Mouse (Mus musculus) myocyte (in vitro differentiated cells): ENCODE results near the gene Olfr675.
"Not testable (repeated sequence)": the region's sequence is repeated elsewhere in the genome, so short reads cannot be mapped to it uniquely, and the experiment has no call there.

Source experiments
- CEBPB ChIP-seq: IDR thresholded peaks from 2 replicates; pipeline ENCODE4 v1.6.1; 2011; ENCODE audit warnings: mild to moderate bottlenecking, moderate library complexity; ENCODE audit not compliant: poor library complexity, insufficient read depth, severe bottlenecking
- E2F4 ChIP-seq: IDR thresholded peaks from one replicate; pipeline ENCODE4 v1.6.1; 2011; ENCODE audit warnings: mild to moderate bottlenecking, control low read depth, moderate library complexity; ENCODE audit not compliant: insufficient read depth
- MAX ChIP-seq: IDR thresholded peaks from one replicate; pipeline ENCODE4 v1.6.1; 2011; ENCODE audit warnings: low read depth, mild to moderate bottlenecking, control low read depth
- MYOD1 ChIP-seq, 3 experiments: IDR thresholded peaks; one replicate each; pipeline ENCODE4 v1.6.1; 2011; ENCODE audit warnings: control low read depth in 2 of 3, low read depth in 2 of 3, mild to moderate bottlenecking in 2 of 3, moderate library complexity in 1 of 3; ENCODE audit not compliant: insufficient read length in 2 of 3, control insufficient read depth in 1 of 3
- MYOG ChIP-seq, 3 experiments: IDR thresholded peaks; one replicate each; pipeline ENCODE4 v1.6.1; 2011; ENCODE audit warnings: control low read depth in 2 of 3, low read depth in 2 of 3, mild to moderate bottlenecking in 2 of 3; ENCODE audit not compliant: insufficient read length in 2 of 3, control insufficient read depth in 1 of 3, insufficient read depth in 1 of 3
- POLR2A ChIP-seq: IDR thresholded peaks from one replicate; pipeline ENCODE4 v1.6.1; 2011; ENCODE audit warnings: low read depth, mild to moderate bottlenecking, control low read depth, moderate library complexity; ENCODE audit not compliant: insufficient read length
- POLR2AphosphoS2 ChIP-seq: IDR thresholded peaks from one replicate; pipeline ENCODE4 v1.6.1; 2011; ENCODE audit warnings: low read depth, control low read depth; ENCODE audit not compliant: insufficient read length
- TCF12 ChIP-seq: IDR thresholded peaks from one replicate; pipeline ENCODE4 v1.6.1; 2011; ENCODE audit warnings: mild to moderate bottlenecking, control low read depth; ENCODE audit not compliant: poor library complexity, insufficient read depth, severe bottlenecking
- TCF3 ChIP-seq: IDR thresholded peaks from one replicate; pipeline ENCODE4 v1.6.1; 2011; ENCODE audit warnings: low read depth, control low read depth; ENCODE audit not compliant: insufficient read length
- USF1 ChIP-seq: IDR thresholded peaks from one replicate; pipeline ENCODE4 v1.6.1; 2011; ENCODE audit warnings: low read depth, mild to moderate bottlenecking, control low read depth, moderate library complexity

DNA sequence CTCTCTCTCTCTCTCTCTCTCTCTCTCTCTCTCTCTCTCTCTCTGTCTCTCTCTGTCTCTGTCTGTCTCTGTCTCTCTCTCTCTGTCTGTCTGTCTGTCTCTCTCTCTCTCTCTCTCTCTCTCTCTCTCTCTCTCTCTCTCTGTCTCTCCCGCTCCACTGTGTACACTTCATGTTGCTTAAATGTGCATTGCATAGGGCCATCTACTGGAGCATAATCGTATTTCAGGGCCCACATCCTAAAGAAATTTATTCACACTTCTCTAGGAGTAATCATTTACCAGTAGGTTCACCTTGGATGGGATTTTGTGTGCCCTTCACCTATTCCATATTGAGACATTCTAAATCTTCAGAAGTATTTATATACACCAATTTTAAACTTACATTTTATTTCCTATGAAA, 55.8 kb downstream of the Olfr675 start:
- not testable (repeated sequence) for TF ChIP-seq POLR2A; USF1; MYOD1 (IDR thresholded peaks at IDR 0.05; ENCODE audit: control insufficient read depth in 1 of 3, insufficient read length in 2 of 3, low read depth in 2 of 3); MAX; E2F4; CEBPB; TCF12; MYOG (IDR thresholded peaks at IDR 0.05; ENCODE audit: control insufficient read depth in 1 of 3, insufficient read depth in 1 of 3, insufficient read length in 2 of 3, low read depth in 2 of 3); POLR2AphosphoS2; TCF3
